Mouse (Mus musculus) heart, adult 8-10 months (tissue): ENCODE data around the gene Cryl1. TPM values are rescaled to one million over a fixed set of nuclear protein-coding genes. Genes with fewer than 3 reads are reported as not detected.

Experiments
- DNase-seq: peaks from one replicate; pipeline ENCODE4 v3.0.0; 2022; ENCODE audit warnings: low spot score
- total RNA-seq, 4 experiments: library from RNA; stranded (reverse); gene quantifications; 2 replicates each; pipeline ENCODE4 v1.2.4; 2022

Gene Cryl1
- total RNA-seq, 4 experiments from 2014 or later = 6.5 to 8.4 (median 7.5) TPM

DNA sequence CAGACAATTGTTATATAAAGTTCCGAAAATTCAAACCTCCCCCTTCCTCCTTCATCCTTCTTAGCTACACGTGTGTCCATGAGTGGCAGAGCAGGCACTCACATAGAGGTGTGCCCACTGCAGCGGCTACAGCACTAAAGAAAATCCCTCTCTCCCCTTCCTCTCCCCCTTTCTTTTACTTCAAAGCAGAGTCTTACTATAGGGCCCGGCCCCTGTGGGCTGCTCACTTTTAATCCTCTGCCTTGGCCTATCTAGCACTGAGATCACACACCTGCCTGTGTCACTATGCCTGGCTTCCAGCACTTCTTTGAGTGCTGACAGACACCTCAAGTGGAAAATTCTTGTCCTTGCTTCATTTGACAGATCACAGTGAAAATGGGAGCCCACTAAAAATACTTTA, 163.6 kb downstream of the Cryl1 start:
- no peak for DNase-seq

DNA sequence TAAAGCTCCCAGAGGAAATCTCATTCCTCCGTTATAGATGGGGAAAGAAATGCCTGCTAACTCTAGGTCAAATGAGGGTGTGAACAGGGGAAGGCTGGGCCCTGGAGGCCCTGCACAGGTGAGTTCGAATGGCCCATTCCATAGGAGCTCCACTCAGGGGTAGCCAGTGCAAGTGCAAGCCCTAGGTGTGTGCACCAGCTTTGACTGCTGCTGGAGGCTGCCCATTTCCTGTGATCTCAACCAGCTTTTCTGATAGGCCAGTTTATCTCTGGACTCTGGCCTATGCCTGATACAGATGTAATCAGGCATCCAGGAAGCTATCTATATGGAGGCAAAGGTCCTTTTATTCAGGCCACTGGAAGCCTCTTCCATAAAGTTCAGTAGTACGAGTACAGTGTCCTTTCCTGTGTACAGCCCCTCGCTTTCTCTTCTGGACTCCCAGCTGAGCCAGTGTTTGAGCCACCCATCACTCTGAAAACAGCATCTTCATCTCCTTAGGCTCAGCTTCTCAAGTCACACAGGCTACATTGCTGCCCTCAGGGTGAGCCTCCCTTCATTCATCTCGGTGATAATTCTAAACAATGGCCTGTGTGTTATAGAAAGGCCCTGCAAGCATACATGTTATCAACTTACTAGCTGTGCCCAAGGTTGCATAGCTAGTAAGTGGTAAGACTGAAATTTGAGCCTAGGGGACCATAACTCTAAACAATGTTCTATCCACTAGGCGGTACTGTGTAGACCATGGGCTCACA, 167.9 kb downstream of the Cryl1 start:
- no peak for DNase-seq

Other genes starting within 250 kb of the Cryl1 start
- 1 to 10 TPM; 3.9 to 5.8 (median 5.1) TPM for gene Ift88, start 25.5 kb upstream of the Cryl1 start, total RNA-seq
- 1 to 10 TPM; 3.3 to 5.0 (median 3.8) TPM for gene Il17d, start 126.2 kb upstream of the Cryl1 start, total RNA-seq
- gene Eef1akmt1, start 173.1 kb upstream of the Cryl1 start, total RNA-seq = 10 to 100 TPM; 31.9 to 38.7 (median 35.1) TPM